Mouse (Mus musculus): ENCODE data around the gene Pth.

Gene Pth

DNA sequence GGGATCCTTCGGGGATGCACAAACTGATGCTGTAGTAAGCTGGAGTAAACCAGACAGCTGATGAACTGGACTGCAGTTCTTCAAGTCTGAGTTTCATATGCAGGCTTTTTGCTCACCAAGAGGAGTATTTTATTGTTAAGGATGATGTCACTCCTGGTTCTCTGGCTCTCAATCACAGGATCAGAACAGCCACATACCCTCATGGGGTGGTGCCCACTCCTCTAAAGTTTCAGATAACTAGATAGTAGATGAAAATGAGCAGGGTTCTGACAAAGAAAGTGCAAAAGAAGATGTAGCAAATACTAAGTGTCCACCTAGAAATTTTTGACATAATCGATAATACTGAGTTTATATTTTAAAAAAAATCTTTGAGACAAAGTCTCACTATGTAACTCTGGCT, at the start of gene Pth:
Gene Pth, minus strand, starts transcription at position 101 of the 400 bp plus-strand sequence.
- no peak for DNase-seq (ENCODE audit: low read depth, low spot score)

DNA sequence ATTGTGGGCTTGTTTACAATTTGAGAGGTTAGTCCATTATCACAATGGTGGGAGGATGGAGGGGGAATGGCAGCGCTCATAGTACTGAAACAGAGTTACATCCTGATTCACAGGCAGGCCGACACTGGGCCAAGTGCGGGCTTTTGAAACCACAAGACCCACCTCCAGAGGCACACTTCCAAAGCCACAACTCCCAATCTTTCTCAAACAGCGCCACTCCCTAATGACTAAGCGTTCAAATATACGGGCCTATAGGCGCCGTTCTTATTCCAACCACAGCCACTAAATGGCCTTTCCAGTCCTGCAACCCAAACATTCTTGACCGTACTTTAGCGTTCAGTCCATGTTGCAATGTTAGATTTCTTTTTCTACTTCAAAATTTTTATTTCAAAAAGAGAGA, 47.9 kb upstream of the Pth start:
- DNase-seq (ENCODE audit: low read depth, low spot score) = no peak

DNA sequence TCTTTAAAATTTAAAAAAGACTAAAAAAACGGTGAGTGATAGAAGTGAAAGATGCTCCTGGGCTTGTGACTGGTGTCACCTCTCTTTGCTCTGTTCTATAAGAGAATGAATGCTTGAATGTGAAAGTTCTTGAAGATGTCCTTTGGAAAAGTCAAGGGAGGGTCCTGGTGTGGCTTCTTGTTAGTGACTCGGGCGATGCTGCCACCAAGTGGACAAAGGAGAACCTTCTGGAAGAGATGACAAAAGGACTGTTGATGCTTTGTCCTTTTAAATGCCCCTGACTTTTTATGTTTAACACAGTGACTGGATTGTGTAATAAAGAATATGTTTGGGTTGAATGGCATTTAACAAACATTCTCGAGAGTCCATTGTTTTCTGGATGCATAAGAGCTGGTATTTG, 45.9 kb upstream of the Pth start:
- DNase-seq (ENCODE audit: low read depth, low spot score) = no peak

DNA sequence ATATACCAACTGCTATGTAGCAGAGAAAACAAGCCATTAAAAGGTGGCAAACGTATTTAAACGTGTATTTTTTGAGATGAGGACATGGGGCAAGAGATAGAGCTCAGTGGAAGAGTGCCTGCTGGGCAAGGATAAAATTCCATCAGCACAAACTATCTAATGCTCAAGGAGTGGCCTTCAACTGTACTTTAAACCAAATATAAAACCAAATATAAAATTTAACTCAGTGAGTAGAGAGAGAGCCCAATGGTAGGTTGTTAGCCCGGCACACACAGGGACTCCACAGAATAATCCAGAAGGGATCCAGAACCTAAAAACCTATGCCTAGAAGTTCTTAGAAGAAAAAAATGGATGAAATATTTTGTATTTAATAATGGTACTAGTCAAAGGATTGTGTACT, 45.1 kb upstream of the Pth start:
- no peak for DNase-seq (ENCODE audit: low read depth, low spot score)

DNA sequence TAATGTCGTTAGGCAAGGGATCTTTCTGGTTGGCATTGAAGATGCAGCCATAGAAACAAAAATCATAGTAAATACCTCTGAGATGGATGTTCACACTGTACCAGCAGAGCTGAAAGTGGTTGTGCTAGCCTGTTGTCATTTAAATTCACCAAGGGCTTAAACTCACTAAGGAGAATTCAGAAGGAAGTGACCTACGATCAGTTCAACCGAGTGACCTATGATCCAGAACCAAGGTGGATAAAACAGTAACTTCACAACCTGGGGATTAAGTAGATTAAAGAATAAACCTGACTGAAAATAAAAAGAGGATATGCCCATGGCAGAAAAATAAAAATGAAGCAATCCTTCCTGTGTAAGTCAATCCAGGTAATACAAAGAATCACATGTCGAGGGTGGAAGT, 44.5 kb upstream of the Pth start:
- DNase-seq (ENCODE audit: low read depth, low spot score) = no peak

DNA sequence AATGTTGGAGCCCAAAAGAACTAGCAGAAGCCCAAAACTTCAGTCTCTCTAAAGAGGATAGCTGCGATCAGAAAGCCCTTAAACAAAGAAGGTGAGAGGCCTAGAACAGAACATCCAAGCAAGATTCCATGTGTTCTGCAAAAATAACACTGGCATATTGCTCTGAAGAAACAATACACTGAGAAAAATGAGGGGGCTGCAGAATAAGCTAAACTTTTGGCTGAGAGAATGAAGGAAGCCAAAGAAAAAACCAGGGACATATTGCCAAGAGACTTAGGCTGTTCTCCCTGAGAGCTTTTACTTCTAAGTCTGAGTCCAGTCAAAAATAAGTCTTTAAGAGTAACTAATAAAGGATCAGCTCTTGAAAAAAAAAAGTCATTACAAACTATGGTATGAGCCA, 32.4 kb upstream of the Pth start:
- DNase-seq (ENCODE audit: low read depth, low spot score) = no peak

DNA sequence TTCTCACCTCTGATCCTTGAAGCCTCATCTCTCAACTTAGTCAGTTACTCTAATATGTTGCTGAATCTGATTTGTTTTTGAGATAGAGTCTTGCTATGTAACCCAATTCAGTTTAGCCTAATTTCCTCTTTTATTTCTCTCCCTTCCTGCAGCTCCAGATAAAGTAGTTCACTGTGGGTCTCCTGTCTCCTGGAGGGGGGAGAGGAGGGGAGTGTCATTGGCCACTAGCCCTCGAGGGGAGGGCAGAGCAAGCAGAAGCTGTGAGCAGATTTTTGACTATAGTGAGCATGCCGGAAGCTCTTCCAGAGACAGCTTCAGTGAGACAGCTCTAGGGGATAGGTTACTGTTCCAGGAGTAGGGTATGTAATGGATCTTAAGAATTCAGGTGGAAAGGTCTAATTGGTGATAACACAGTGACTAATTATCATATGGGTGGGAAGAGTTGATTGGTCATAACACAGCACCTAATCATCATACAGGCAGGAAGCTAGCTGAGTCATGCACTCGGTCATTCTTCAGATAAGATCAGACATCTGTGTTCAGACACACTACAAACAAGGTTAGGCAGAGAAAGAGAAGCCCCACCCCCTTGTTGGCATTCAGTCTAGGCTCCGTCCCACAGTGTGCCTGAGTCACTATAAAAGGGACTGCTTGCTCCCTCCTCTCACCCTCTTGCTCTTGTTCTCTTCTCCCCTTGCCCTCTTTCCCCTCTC, 30.9 kb upstream of the Pth start:
- DNase-seq (ENCODE audit: low read depth, low spot score) = no peak

DNA sequence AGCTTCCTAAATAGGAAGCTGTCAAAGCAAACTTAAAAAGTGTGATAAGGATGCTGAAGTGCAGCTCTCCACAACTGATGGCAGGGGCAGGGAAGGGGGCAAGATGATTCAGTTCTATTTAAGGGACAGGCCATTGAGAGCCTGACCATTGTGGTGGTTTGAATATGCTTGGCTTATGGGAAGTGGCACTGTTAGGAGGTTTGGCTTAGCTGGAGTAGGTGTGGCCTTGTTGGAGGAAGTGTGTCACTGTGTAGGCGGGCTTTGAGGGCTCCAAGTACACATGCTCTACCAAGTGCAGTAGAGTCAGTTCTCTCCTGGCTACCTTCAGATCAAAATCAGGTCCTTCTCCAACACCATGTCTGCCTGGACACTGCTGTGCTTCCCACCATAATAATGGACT, 28.2 kb upstream of the Pth start:
- DNase-seq (ENCODE audit: low read depth, low spot score) = no peak

DNA sequence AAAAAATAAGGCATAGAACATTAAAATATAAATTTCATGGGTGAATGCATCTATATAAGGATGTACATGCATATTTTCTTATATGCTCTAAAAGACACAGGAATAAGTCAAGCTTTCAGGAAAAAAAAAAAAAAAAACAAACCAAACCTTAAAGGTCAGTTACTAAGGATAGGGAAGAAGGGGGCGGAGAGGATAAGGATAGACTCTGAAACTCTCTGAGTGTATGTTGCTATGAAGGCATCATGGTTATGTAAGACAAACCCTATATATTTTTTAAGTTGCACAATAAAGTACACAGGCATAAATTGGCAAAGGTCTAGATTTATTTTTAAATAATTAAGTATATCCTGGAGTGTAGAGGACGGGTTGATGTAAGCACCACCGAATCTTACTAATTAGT, 26.9 kb upstream of the Pth start:
- DNase-seq (ENCODE audit: low read depth, low spot score) = no peak

DNA sequence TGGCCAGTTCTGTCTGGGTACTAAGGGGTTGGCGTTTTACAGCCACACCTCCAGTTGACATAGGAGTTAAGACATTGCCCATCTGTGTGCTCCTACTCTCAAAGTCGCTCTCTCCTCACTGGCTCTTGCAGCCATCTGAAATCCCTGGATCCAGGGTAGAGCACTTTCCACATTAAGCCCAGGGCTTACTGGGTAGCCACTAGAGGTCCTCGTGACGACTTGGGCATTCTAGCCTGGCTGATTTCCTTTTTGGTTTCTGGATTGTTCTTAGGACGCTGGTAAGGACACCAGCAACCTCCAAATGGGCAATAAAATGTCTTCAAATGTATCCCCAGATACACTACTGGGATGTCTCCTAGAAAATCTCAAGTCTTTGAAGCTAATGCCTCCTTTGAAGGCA, 20.3 kb upstream of the Pth start:
- no peak for DNase-seq (ENCODE audit: low read depth, low spot score)

DNA sequence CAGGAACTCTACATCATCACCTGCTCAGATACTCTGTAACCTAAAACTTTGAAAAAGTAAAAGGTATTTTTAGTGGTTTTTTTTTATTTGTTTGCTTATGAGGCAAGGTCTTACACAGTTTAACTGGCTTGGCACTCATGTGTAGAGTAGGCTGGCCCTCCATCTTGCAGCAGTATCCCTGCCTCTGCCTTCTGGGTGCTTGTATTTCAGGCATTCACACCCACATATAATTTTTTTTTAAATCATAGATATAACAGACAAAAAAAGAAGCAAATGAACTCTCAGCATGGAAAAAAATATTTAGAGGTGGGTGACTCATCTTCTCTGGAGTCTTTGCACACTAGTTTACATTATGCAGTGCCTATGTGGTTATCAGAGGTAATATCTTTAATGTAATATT, 9.7 kb upstream of the Pth start:
- no peak for DNase-seq (ENCODE audit: low read depth, low spot score)

DNA sequence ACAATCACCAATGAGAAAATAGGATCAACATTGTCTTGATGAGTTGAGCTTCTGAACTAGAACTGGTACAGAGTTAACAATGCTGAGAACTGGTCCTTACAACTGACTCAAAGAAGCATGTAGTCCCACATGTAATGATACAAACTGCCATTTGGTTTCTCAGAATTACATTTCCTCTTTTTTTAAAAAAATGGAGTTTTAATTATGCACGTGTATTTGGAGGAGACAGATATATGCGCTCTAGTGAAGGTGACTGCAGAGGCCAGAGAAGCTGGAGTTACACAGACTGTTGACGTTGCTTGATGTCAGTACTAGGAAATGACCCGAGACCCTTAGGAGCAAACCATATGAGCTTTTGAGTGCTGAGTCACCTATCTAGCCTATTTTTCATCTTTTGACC, 8.3 kb upstream of the Pth start:
- DNase-seq (ENCODE audit: low read depth, low spot score) = no peak

DNA sequence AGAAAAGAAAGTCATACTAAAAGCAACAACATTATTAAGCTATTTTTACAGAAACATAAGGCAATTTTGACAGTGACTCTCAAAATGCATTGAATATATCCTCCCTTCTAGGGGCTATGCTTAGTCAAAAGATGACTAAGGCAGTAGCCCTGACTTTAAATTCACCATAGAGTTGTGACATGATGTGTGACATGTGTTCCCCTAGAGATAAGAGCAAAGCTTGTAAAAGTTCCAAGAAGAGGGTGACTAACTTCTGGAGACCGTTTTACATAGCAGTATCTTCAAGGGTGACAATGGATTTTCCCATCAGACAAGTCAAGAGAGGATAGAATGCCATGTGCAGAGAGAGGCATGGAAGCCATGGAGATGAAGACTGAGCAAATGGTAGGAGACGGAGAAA, 3.2 kb upstream of the Pth start:
- DNase-seq (ENCODE audit: low read depth, low spot score) = no peak

DNA sequence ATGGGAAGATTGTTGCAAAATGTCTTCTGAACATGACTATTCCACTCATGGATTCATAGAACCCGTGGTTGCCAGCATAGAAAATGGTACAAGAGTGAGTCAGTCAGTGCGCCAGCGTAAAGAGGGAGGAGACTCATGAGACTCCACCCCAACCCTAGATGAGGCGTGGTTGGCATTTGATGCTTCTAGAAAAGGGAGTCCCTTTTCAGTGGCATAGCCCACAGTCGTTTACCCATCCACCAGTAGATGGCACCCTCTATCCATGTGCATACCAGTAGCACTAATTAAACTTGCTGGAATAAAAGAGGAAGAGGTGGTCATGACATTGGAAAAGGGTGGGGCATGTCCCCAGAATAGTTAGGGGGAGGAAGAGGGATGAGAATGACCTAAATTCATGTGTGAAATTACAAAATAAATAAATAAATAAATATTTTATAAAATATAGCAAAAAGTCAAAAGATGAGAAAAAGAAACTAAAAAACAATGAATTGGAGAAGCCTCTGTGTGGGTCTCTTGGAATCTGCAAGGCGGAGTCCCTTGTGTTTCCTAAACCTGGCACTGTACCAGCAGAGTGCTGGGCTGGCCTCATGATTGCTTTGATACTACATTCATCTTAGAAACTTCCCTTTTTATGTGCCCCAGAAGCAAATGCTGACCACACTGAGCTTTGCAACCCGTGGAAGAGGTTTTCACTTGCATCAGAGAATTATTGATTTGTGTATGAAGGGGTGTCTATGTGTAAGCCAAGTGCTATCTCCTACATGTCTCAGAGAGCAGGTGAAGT, 10.3 kb downstream of the Pth start:
- DNase-seq (ENCODE audit: low read depth, low spot score) = peak; percentile 67

DNA sequence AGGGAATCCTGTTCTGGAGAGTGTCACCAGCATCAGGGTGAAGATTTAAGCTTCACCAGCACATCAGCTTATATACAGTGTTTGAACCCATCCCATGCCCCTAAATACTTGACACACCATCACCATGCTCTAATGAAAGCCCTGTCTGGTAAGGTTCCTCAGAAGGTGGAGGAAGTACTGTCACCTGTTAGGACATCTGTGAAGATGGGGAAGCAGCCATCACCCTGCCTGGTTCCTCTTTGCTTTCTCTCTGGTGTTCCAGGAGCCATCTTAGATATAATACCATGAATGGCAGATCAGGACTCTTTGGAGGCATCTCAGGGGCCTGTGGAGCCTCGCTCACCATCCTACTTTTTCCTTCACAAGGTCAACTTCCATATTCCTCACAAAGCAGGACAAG, 15.7 kb downstream of the Pth start:
- DNase-seq (ENCODE audit: low read depth, low spot score) = no peak

DNA sequence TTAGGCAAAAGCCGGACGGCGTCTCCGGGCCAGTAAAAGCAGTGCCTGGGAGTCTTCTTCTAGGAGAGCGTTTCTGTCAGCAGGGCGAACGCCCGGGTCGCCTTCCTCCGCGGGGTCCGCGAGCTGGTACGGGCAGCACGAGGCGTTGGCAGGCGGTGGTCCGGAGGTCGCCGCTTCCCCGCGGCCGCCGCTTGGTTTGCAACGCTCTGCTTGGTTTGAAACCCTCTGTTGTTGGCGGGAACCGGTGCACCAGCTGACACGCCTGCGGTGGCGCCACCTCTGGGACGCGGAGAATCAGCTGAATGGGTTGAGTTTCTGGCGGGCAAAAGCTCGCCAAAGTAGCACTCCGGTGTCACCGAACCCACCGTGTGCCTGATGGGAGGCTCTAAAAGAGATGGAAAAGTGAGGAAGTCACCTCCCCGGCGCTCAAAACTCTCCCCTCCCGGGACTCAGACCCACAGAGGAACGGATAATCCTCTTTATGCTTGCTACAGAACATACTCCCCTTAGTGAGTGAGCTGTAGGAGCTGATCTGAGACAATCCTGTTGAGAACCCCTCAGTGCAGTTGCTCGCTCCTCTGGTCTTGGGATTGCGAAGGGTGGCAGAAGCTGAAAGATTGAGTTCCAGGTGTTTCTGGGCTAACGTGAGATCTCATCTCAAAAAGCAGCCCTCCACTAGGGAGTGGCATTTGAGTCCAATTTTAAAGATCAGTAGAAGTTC, 18.6 kb downstream of the Pth start:
- DNase-seq (ENCODE audit: low read depth, low spot score) = peak; percentile 50

DNA sequence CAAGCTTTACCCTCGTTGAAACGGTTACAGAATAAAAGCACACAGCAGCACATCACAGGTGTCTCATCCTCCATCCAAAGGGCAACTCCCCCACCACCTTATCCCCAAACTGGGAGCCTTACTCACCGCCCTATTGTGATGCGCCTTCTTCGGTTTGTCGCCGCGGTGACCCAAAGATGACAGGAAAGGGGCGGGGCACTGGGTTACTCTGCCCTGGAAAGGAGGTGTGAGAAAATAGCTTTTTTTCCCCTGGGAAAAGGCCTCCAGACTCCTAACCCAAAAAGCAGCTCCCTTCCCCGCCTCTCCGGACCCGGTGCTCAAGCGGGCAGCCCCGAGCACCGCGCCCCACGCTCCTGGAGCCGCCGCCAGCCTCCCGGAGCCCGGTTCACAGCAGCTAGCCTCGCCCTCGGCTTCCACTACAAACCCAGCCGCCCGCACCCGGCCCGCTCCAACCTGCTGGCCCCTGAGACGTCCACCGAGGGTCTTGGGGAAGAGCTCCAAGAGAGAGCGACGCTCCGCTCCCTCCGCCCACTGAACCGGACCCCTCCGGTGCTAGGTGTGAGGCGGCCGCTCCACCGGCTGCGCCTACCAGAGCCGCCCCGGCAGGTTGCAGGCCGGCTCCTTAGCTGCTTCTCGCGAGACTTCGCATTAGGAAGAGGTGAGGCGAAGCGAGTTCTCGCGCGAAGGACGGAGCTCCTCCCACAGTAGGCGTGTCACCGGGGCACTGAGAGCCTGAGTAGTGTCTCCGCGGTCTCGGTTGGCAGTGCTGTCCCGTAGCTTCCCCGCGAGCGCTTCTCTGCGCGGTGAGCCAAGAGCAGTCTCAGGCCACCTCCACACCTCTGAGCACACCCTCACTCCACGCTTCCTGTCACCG, 19.4 kb downstream of the Pth start, which contains the start of gene Btbd10:
Gene Btbd10, minus strand, starts transcription at position 647 of the 874 bp plus-strand sequence.
- peak; percentile 95 for DNase-seq (ENCODE audit: low read depth, low spot score)

DNA sequence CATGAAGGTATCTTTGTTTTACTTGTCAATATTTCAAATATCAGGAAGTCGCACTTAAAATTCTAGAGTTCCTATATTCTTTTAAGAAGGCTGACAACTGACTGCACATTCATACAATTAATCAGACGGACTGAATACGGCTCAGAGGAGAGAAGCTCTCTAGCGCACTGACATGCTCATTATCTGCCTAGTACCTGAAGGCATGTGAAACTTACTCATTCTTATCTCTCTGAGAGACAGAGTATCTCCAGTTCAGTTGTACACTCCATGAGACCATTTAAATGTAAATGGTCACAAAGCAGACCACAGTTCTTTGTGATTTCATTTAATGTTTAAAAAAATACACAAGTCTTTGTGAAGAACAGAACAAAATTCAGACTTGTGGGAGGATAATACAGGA, 20.9 kb downstream of the Pth start:
- DNase-seq (ENCODE audit: low read depth, low spot score) = no peak

DNA sequence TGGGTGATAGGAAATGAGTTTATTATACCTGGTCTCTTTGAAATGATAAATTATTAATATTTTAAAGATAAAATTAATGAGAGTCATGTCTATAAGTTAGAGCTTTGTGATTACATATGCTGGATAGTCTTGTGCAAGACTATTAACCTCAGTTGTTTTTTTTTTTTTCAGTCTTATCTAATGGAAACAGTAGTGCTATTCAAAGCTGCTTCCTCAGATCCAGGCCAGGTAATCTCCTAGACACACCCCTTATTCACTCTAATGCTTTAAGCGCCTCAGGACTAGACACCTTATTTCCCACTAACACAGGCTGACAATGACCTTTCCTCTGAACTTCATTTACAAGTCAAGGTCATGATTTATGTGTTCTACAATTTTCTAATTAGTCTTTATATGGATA, 39.3 kb downstream of the Pth start:
- DNase-seq (ENCODE audit: low read depth, low spot score) = no peak

DNA sequence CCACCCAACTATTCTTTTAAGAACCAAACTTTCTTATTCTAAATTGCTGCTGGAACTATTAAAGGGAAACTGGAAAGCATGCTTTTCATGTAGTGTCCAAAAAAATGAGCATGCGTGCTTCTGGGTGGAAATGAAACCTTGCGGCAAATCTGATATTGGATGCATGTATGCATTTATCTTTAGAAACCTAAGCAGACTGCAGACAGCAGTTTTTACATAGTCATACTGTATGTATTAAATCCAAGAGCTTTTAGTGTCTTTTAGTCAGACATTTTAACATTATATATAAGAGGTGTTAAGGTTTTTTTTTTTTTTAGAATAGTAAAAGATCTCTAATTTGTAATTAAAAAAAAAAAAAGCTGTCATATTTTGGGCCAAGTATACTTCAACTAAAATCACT, 40.7 kb downstream of the Pth start:
- DNase-seq (ENCODE audit: low read depth, low spot score) = no peak

DNA sequence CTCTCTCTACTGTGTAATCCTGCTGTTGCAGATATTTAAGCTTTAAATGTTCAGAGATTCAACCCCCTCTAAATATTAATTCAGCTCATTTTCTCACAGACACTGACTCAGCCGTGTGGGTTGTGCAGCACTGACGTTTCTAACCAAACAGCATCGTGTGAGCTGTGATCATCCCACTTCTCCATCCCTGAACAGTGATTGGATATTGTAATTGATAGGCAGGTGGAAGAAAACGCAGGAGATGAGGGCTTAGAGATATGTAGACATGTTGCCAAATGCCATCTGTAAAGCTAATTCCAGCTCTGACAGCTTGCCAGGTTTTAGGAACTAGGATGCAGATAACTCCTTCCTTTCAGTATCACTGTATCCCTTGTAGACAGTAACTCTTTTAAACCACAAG, 41.1 kb downstream of the Pth start:
- DNase-seq (ENCODE audit: low read depth, low spot score) = peak; percentile 68

Measured in retina, adult 2 months (tissue).